Comparison of ENCODE assay signal across 8 mouse cellular contexts in genomic region chr2:13371797-13372170, GRCm38 (mm10).
DNase-seq lines count a peak whose midpoint lies in the region; ATAC-seq and TF ChIP-seq lines count a peak whose summit lies in the region.

No protein-coding gene starts in this region.

- H3K9ac ChIP-seq in kidney, embryonic 14.5 days (ENCODE audit: low read depth, low read length), result peak overlapping the region; percentile 12; the same call in 1 of the 2 replicates
- H3K9ac ChIP-seq in embryonic facial prominence, embryonic 15.5 days, result no peak overlapping the region
- no peak overlapping the region for H3K9ac ChIP-seq in intestine, postnatal 0 days (ENCODE audit: low read depth, low read length)
- H3K9ac ChIP-seq in midbrain, postnatal 0 days (replicated peaks; ENCODE audit: low read length, poor library complexity, severe bottlenecking), result no peak overlapping the region

- peak overlapping the region; percentile 94 for H3K27ac ChIP-seq in kidney, embryonic 14.5 days (ENCODE audit: low read depth, low read length)
- peak overlapping the region; percentile 84 for H3K27ac ChIP-seq in embryonic facial prominence, embryonic 15.5 days (replicated peaks)
- peak overlapping the region; percentile 43; the same call in 1 of the 2 replicates for H3K27ac ChIP-seq in intestine, postnatal 0 days (ENCODE audit: low read depth, low read length)
- peak overlapping the region; percentile 43; the same call in 1 of the 2 replicates for H3K27ac ChIP-seq in midbrain, postnatal 0 days (ENCODE audit: low read depth, low read length)

- no peak for DNase-seq in kidney, adult 8-10 months
- DNase-seq in midbrain, postnatal 0 days (ENCODE audit: low spot score), result no peak
- no peak for DNase-seq in cerebellum, adult 9-11 months

- H3K9me3 ChIP-seq in kidney, embryonic 14.5 days (ENCODE audit: control insufficient read depth, low read length), result no peaks in the 10 kb centered on the region
- no peaks in the 10 kb centered on the region for H3K9me3 ChIP-seq in embryonic facial prominence, embryonic 15.5 days (replicated peaks)
- no peaks in the 10 kb centered on the region for H3K9me3 ChIP-seq in intestine, postnatal 0 days (ENCODE audit: control insufficient read depth)
- H3K9me3 ChIP-seq in midbrain, postnatal 0 days (ENCODE audit: low read length), result no peaks in the 10 kb centered on the region

- no peaks in the 10 kb centered on the region for H3K36me3 ChIP-seq in kidney, embryonic 14.5 days (ENCODE audit: control insufficient read depth, insufficient read depth, low read length)
- H3K36me3 ChIP-seq in embryonic facial prominence, embryonic 15.5 days, result no peaks in the 10 kb centered on the region
- no peaks in the 10 kb centered on the region for H3K36me3 ChIP-seq in intestine, postnatal 0 days (ENCODE audit: control insufficient read depth, insufficient read depth)
- no peaks in the 10 kb centered on the region for H3K36me3 ChIP-seq in midbrain, postnatal 0 days (ENCODE audit: insufficient read depth, low read length)

- 6% methylated on average over 4 of the region's 4 CpGs for WGBS in kidney, embryonic 14.5 days
- WGBS in embryonic facial prominence, embryonic 15.5 days, result 4% methylated on average over 4 of the region's 4 CpGs
- WGBS in intestine, postnatal 0 days, result 8% methylated on average over 4 of the region's 4 CpGs
- WGBS in midbrain, postnatal 0 days, result 8% methylated on average over 4 of the region's 4 CpGs

- H3K4me3 ChIP-seq in kidney, embryonic 14.5 days (ENCODE audit: low read length), result no peak overlapping the region
- H3K4me3 ChIP-seq in embryonic facial prominence, embryonic 15.5 days (replicated peaks), result no peak overlapping the region
- H3K4me3 ChIP-seq in intestine, postnatal 0 days (ENCODE audit: low read depth, low read length), result no peak overlapping the region
- H3K4me3 ChIP-seq in midbrain, postnatal 0 days (ENCODE audit: low read depth, low read length), result no peak overlapping the region

- ATAC-seq in kidney, embryonic 14.5 days (ENCODE audit: low FRiP score, low TSS enrichment), result peak; percentile 68
- ATAC-seq in embryonic facial prominence, embryonic 15.5 days (ENCODE audit: insufficient number of reproducible peaks, low FRiP score, low TSS enrichment, low read depth), result peak; percentile 55
- peak; percentile 31; the same call in 1 of the 2 replicates for ATAC-seq in intestine, postnatal 0 days
- ATAC-seq in midbrain, postnatal 0 days (ENCODE audit: low FRiP score), result 0 out of 2 replicates have a peak, but pooled peaks have one; percentile 18
- ATAC-seq in cerebellum, adult (ENCODE audit: insufficient number of reproducible peaks, low FRiP score, low TSS enrichment), result no peak
- no peak for ATAC-seq in inflammation-experienced regulatory T-cells, adult 6 months

- H3K4me1 ChIP-seq in kidney, embryonic 14.5 days (ENCODE audit: control insufficient read depth, insufficient read depth, low read length), result peaks cover 14% of the 10 kb centered on the region
- peaks cover 11% of the 10 kb centered on the region for H3K4me1 ChIP-seq in embryonic facial prominence, embryonic 15.5 days
- H3K4me1 ChIP-seq in intestine, postnatal 0 days (replicated peaks; ENCODE audit: control insufficient read depth, insufficient read depth, low read length), result 0 out of 2 replicates have a peak, but pooled peaks cover 9% of the 10 kb centered on the region
- no peaks in the 10 kb centered on the region; the same call in 1 of the 2 replicates for H3K4me1 ChIP-seq in midbrain, postnatal 0 days (ENCODE audit: insufficient read depth, low read length)

- no peaks in the 10 kb centered on the region for H3K27me3 ChIP-seq in kidney, embryonic 14.5 days (ENCODE audit: control insufficient read depth, insufficient read depth, low read length)
- H3K27me3 ChIP-seq in embryonic facial prominence, embryonic 15.5 days, result no peaks in the 10 kb centered on the region
- H3K27me3 ChIP-seq in intestine, postnatal 0 days (replicated peaks; ENCODE audit: control insufficient read depth, insufficient read depth, low read length), result no peaks in the 10 kb centered on the region
- no peaks in the 10 kb centered on the region for H3K27me3 ChIP-seq in midbrain, postnatal 0 days (ENCODE audit: insufficient read depth, low read length)

- no peak overlapping the region for H3K4me2 ChIP-seq in kidney, embryonic 14.5 days (replicated peaks; ENCODE audit: low read depth, low read length)
- H3K4me2 ChIP-seq in embryonic facial prominence, embryonic 15.5 days (replicated peaks), result no peak overlapping the region
- H3K4me2 ChIP-seq in intestine, postnatal 0 days (replicated peaks; ENCODE audit: low read depth), result no peak overlapping the region
- no peak overlapping the region for H3K4me2 ChIP-seq in midbrain, postnatal 0 days (ENCODE audit: low read depth, low read length, poor library complexity, severe bottlenecking)

- TF ChIP-seq CTCF in intestine, postnatal 0 days (IDR thresholded peaks at IDR 0.05; ENCODE audit: low read depth), result no peak
- TF ChIP-seq CTCF in midbrain, postnatal 0 days (IDR thresholded peaks at IDR 0.05), result no peak

Comparison
In these comparisons a context has a peak if more than half of its experiments do, and no peak if none do; other contexts are left out.
1. ATAC-seq: peak in kidney, embryonic 14.5 days (single experiment), embryonic facial prominence, embryonic 15.5 days (single experiment), intestine, postnatal 0 days (single experiment) and midbrain, postnatal 0 days (single experiment); none in cerebellum, adult (single experiment) and inflammation-experienced regulatory T-cells, adult 6 months (single experiment).
2. H3K27ac ChIP-seq: peak in every context shown above with its lines; median percentile 94 in kidney, embryonic 14.5 days; 84 in embryonic facial prominence, embryonic 15.5 days; 43 in intestine, postnatal 0 days; 43 in midbrain, postnatal 0 days.